Mouse (Mus musculus): ENCODE results near the gene Lime1.

DNA sequence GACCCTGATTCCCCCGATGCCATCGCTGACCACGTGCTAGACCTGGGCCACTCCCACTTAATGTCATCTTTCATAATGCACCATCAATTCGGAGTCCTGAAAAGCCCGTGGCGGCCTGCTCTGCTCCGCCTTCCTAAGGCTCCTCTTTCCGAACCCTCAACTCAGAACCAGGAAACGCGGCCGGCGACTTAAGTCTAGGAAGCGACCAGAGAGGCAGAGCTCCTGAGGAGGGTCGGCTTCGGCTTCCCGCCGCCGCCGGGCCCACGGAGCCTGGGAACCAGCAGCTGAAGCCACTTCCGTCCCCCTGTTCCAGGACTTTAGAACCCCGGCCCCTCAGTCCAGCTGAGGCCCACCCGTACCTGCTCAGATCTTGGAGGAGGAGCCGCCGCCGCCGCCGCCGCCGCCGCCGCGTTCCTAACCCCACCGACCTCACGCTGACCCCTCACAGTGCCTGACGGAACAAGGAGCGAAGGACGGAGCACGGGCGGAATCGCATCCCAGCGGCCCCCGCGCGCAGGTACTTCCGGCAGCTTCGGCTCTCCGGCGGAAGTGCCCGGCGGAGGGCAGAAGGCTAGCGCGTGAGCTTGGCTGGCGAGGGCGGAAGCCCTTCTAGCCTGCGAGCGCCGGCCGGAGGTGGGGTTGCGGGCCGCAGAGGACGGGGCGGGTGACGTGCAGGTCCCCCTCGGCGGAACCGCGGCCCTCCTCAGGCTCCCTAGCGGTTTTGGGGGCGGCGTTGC, 14.8 kb upstream of the Lime1 start, which contains the start of the genes Zgpat and Arfrp1:
- TF ChIP-seq ZC3H11A (IDR thresholded peaks at IDR 0.05; ENCODE audit: borderline replicate concordance, low read depth, low read length) = no peak
- no peak for TF ChIP-seq ZNF384 (IDR thresholded peaks at IDR 0.05; ENCODE audit: low read depth, low read length)
- peak; percentile 79 for TF ChIP-seq HCFC1 (IDR thresholded peaks at IDR 0.05; ENCODE audit: borderline replicate concordance, insufficient read depth, low read length)
- no peak for TF ChIP-seq CHD2 (IDR thresholded peaks at IDR 0.05; ENCODE audit: low read depth, low read length)
- TF ChIP-seq MAFK (IDR thresholded peaks at IDR 0.05; ENCODE audit: insufficient read depth, low read depth, low read length) = no peak

Data from ES-E14 (cell line).